Mouse (Mus musculus) forebrain, embryonic 11.5 days (tissue): ENCODE measurements at regions not wholly inside any gene's neighbourhood (a gene's known extent, or its start where the extent isn't known, plus 50 kb on each side); places are given as distances from the start of the nearest gene placed in this dataset.

ENCODE experiments used
- ATAC-seq: fragments of 200-750 bp; cut with Nextera tagmentation; replicated peaks from 2 replicates; pipeline ENCODE4 v1.8.0; 2017; ENCODE audit warnings: moderate TSS enrichment; ENCODE audit not compliant: low FRiP score
- DNase-seq: peaks from one replicate; pipeline ENCODE4 v3.0.0-alpha.2; 2017; ENCODE audit warnings: low spot score
- H3K27ac ChIP-seq: fragments of 300-500 bp; sonication (generic); 2 replicates; pipeline ENCODE4 v1.5.1; 2014; ENCODE audit warnings: low read depth, low read length
- H3K27me3 ChIP-seq: fragments of 300-500 bp; sonication (generic); 2 replicates; pipeline ENCODE4 v1.6.1; 2014; ENCODE audit warnings: mild to moderate bottlenecking, low read length, mixed read lengths; ENCODE audit not compliant: control insufficient read depth, insufficient read depth
- H3K36me3 ChIP-seq: fragments of 300-500 bp; sonication (generic); 2 replicates; pipeline ENCODE4 v1.6.1; 2014; ENCODE audit warnings: mild to moderate bottlenecking, low read length, moderate library complexity, mixed read lengths; ENCODE audit not compliant: control insufficient read depth, insufficient read depth
- H3K4me1 ChIP-seq: fragments of 300-500 bp; sonication (generic); replicated peaks from 2 replicates; pipeline ENCODE4 v1.6.1; 2014; ENCODE audit warnings: low read length, mixed read lengths; ENCODE audit not compliant: control insufficient read depth, insufficient read depth
- H3K4me2 ChIP-seq: fragments of 300-500 bp; sonication (generic); 2 replicates; pipeline ENCODE4 v1.6.1; 2014; ENCODE audit warnings: low read depth, mild to moderate bottlenecking, low read length, moderate library complexity, mixed read lengths; ENCODE audit not compliant: severe bottlenecking
- H3K4me3 ChIP-seq: fragments of 300-500 bp; sonication (generic); 2 replicates; pipeline ENCODE4 v1.5.1; 2014; ENCODE audit warnings: low read depth, low read length
- H3K9ac ChIP-seq: fragments of 300-500 bp; sonication (generic); 2 replicates; pipeline ENCODE4 v1.6.1; 2014; ENCODE audit warnings: low read length
- H3K9me3 ChIP-seq: fragments of 300-500 bp; sonication (generic); 2 replicates; pipeline ENCODE4 v1.6.1; 2016; ENCODE audit warnings: low read length, mixed read lengths; ENCODE audit not compliant: control insufficient read depth
- WGBS: fragments of 180-500 bp; shearing (Covaris S2); extraction: QIAGEN DNeasy Blood & Tissue Kit; methylation state at CpG from one replicate; pipeline ENCODE4 v1.1.7; 2014; 5-methylcytosine and 5-hydroxymethylcytosine counted together

DNA sequence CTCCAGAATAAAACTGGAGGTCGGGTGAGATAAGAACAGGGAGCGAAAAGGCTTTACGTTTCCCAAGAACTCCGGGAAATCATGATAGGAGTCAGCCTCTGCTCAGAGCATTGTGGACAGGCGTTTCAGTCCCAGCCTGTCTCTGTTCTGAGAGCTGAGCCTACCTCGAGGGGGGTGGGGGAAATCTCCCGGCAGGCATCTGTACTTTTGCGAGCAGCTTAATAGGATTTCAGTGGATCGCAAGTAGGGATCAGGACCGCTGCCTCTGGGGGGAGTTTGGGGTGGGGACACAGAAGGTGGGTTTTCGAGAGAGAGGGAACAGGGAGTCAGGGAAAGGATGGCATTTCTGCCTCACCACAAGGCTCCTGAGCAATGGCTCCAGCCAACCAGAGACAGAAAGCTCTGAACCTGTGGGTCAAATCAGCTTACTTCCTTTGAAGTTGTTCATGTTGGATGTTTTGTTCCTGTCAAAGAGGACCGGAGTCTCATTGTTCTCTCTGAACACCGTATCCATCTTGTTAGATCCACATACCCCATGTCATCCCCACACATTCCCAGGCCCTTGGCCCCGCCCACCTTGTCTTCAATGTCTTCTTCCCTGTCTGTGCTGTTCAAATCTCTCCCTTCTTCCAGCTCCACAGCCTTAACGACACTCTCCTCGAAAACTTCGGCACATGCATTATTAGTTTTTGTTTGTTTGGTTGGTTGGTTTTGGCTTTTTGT lies 109.5 kb downstream of the Trim29 start:
- Histone ChIP-seq H3K27me3 (no peaks in the 10 kb centered on the region; the same call in 1 of the 2 replicates), H3K4me1 (no peaks in the 10 kb centered on the region), H3K36me3 (no peaks in the 10 kb centered on the region), H3K27ac (no peak overlapping the region), H3K4me2 (peak overlapping the region; percentile 22; the same call in 1 of the 2 replicates), H3K4me3 (no peak overlapping the region), H3K9me3 (no peaks in the 10 kb centered on the region), H3K9ac (0 out of 2 replicates have a peak overlapping the region, but pooled peaks have one; percentile 14)
- ATAC-seq (no peak), DNase-seq (no peak)
- WGBS: 19% methylated on average over 17 of the region's 17 CpGs

DNA sequence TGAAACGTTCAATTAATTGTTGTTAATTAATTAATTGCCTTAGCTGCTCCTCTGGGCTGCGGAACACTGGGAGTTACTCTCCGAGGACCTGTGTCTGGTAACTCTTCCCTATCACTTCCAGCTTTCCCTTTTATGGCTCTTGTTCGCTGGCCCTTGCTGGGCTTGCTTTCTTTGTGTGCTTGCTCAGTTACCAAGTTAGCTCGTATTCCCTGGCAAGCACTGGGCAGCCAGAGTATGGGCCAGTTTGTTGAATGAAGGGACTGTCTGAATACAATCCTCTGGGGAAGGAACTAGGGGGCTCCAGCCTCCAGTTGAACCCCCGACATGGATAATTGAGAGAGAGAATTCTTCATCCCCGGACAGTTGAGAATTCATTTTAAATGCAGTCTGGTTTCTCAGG lies 116.4 kb downstream of the Trim29 start:
- H3K9me3 ChIP-seq: no peaks in the 10 kb centered on the region
- H3K4me1 ChIP-seq: no peaks in the 10 kb centered on the region
- DNase-seq: no peak
- no peak for ATAC-seq
- 61% methylated on average over 7 of the region's 7 CpGs for WGBS
- H3K4me3 ChIP-seq: no peak overlapping the region
- H3K36me3 ChIP-seq: no peaks in the 10 kb centered on the region
- H3K27ac ChIP-seq: no peak overlapping the region
- H3K27me3 ChIP-seq: no peaks in the 10 kb centered on the region
- H3K4me2 ChIP-seq: no peak overlapping the region
- no peak overlapping the region for H3K9ac ChIP-seq

DNA sequence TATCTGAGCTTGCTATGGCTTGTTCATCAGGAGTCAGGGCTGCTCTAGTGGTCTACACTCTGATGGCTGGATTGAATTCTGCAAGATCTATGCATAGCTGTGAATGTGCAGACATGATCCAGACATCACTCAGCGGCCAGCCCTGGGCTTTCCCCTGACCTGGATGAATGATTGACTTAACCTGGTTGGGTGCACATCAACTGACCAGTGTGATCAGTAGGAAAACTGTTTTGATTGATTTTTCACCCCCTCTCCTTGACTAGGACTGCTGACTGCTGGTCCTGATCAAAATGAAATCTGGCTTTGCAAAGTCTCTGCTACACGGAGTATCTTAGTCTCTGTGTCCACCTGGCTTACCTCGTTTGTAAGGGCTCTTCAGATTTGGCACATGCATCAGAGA lies 123.3 kb downstream of the Trim29 start:
- ATAC-seq (no peak), DNase-seq (no peak)
- H3K27ac ChIP-seq: no peak overlapping the region
- H3K36me3 ChIP-seq: no peaks in the 10 kb centered on the region
- no peak overlapping the region for H3K4me3 ChIP-seq
- H3K9ac ChIP-seq: no peak overlapping the region
- H3K27me3 ChIP-seq: no peaks in the 10 kb centered on the region
- H3K9me3 ChIP-seq: no peaks in the 10 kb centered on the region
- H3K4me2 ChIP-seq: no peak overlapping the region
- no peaks in the 10 kb centered on the region for H3K4me1 ChIP-seq
- 77% methylated on average over 3 of the region's 3 CpGs for WGBS

DNA sequence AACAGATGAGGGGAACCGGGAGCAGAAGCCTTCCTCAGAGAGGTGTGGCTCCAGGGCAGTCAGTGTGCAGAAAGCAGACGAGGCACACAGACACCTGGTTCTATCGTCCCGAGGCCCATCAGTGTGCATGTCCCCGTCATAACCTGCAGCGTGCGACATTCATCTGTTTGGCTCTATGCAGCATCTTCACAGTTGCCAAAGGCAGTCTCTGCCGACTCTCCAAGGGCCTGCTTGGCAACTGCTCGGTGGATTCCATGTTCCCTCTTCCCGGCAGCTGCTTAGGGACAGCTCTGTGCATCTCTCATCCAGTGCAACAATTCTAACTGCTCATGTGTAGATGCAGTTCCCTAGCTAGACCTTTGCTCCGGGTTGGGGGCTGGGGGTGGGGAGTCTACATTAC lies 127.8 kb downstream of the Trim29 start:
- no peak overlapping the region for H3K9ac ChIP-seq
- no peak overlapping the region for H3K4me3 ChIP-seq
- no peaks in the 10 kb centered on the region for H3K27me3 ChIP-seq
- no peaks in the 10 kb centered on the region for H3K9me3 ChIP-seq
- H3K27ac ChIP-seq: no peak overlapping the region
- H3K4me2 ChIP-seq: no peak overlapping the region
- H3K4me1 ChIP-seq: no peaks in the 10 kb centered on the region
- DNase-seq (no peak), ATAC-seq (no peak)
- H3K36me3 ChIP-seq: no peaks in the 10 kb centered on the region
- WGBS: 92% methylated on average over 11 of the region's 11 CpGs

DNA sequence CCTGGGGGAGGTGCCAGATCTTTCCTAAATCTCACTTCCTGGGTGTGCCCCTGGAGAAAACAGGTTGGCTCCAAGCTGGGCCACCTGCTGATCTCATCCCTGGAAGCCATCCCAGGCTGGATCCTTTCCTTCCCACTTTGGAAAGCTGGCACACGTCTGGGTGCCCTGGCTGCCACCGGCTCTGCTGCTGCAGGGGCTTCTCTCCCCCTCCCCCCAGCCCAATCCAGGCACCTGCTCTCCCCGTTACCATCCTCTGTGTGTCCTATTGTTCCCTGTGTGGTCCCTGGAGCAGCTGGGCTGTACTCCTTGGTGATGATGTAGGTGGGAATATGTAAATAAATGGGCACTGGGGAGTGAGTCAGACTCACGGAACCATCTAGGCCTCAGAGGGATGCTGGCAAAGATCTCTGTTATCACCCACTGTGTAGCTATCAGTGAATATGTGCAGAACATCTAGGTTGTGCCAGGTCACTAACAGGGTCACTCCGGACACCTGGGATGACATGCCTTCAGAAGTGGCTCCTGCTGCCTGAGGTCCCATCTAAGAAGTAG lies 130.4 kb downstream of the Trim29 start:
- no peak for ATAC-seq
- H3K36me3 ChIP-seq: no peaks in the 10 kb centered on the region
- H3K4me3 ChIP-seq: no peak overlapping the region
- no peak overlapping the region for H3K4me2 ChIP-seq
- no peak overlapping the region for H3K27ac ChIP-seq
- no peaks in the 10 kb centered on the region for H3K9me3 ChIP-seq
- H3K4me1 ChIP-seq: no peaks in the 10 kb centered on the region
- H3K9ac ChIP-seq: no peak overlapping the region
- WGBS: 59% methylated on average over 5 of the region's 5 CpGs
- H3K27me3 ChIP-seq: no peaks in the 10 kb centered on the region
- DNase-seq: no peak

DNA sequence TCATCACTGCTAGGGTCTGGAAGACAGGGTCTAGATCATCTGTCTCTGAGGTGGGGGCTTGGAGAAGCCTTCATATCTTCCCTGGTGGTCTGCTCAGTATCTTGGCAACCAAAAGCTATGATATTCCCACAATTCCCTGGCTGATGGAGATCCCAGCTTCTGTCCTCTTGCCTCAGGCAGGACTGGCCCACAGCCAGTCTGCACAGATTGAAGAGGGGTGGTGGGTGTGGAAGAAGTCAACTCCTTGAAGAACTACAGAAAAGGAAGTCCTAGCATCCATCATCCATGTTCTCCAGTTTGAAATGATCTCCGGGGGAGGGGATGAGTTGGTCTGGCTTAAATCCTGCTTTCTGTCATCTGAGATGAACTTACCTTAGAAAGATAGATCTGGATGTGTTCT lies 134.8 kb downstream of the Trim29 start:
- Histone ChIP-seq H3K36me3 (no peaks in the 10 kb centered on the region), H3K9me3 (no peaks in the 10 kb centered on the region), H3K4me2 (no peak overlapping the region), H3K4me1 (no peaks in the 10 kb centered on the region), H3K4me3 (no peak overlapping the region), H3K27ac (no peak overlapping the region), H3K9ac (no peak overlapping the region), H3K27me3 (no peaks in the 10 kb centered on the region)
- no peak for DNase-seq
- no peak for ATAC-seq
- 88% methylated on average over 1 of the region's 1 CpGs for WGBS

DNA sequence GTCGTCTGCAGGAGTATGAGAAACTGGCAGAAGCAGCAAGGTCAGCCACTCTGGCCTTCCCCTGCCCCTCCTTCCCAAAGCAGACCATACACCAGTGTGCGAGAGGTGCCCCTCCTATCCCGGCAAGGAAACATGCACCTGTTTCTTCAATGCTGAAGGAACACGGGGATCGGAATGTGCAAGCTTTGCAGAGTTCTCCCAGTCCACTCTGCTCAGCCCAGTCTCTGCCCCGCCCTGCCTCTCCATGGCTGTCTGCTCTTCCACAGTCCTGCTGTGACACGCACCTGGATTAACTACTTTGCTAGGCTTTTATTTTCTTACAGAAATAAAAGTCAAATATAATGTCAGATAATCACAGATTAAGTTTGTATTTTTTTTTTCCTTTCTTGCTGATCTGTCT lies 136.7 kb downstream of the Trim29 start:
- no peaks in the 10 kb centered on the region for H3K27me3 ChIP-seq
- H3K9me3 ChIP-seq: no peaks in the 10 kb centered on the region
- H3K9ac ChIP-seq: no peak overlapping the region
- no peak overlapping the region for H3K27ac ChIP-seq
- no peak for ATAC-seq
- no peak overlapping the region for H3K4me3 ChIP-seq
- no peaks in the 10 kb centered on the region for H3K4me1 ChIP-seq
- H3K36me3 ChIP-seq: no peaks in the 10 kb centered on the region
- H3K4me2 ChIP-seq: no peak overlapping the region
- 77% methylated on average over 7 of the region's 7 CpGs for WGBS
- no peak for DNase-seq

DNA sequence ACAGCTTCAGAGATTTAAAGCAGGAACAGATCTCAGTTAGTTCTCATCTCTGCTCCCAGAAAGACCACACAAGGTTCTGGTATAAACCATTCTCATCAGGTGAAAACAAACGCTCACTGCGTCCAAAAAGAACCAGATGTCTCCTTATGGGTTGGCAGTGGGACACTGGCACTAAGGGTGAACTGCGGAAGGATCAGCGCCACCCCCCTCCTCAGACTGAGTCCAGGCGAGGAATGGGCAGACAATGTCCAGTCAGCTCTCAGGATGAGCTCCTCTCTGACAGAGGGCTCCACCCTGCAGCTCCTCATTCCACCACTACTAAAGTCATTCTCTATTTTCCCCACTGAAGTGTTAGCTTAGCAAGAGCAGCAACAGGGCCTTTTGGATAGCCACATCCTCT lies 138.3 kb downstream of the Trim29 start:
- WGBS: 88% methylated on average over 5 of the region's 5 CpGs
- ATAC-seq: no peak

More for the DNA sequence above, 138.3 kb downstream of the Trim29 start:
- peaks cover 6% of the 10 kb centered on the region for H3K4me1 ChIP-seq
- no peaks in the 10 kb centered on the region for H3K9me3 ChIP-seq
- no peak overlapping the region for H3K27ac ChIP-seq
- H3K36me3 ChIP-seq: no peaks in the 10 kb centered on the region
- no peak overlapping the region for H3K4me3 ChIP-seq
- no peak overlapping the region for H3K4me2 ChIP-seq
- no peak for DNase-seq
- H3K9ac ChIP-seq: no peak overlapping the region
- H3K27me3 ChIP-seq: peaks cover 4% of the 10 kb centered on the region; the same call in 1 of the 2 replicates
